1 mouse cellular context compared by ENCODE assay signal in genomic region chr11:53780262-53780661, GRCm38 (mm10).
TF ChIP-seq lines count a peak whose summit lies in the region.

No protein-coding gene starts in this region.

TF ChIP-seq in myocyte, 11 proteins besides CTCF, POLR2A, EP300 and RAD21:
- TF ChIP-seq E2F4 (IDR thresholded peaks at IDR 0.05; ENCODE audit: insufficient read depth) (no peak), CEBPB (IDR thresholded peaks at IDR 0.05; ENCODE audit: insufficient read depth, poor library complexity, severe bottlenecking) (no peak), TCF12 (IDR thresholded peaks at IDR 0.05; ENCODE audit: insufficient read depth, poor library complexity, severe bottlenecking) (no peak), POLR2AphosphoS2 (IDR thresholded peaks at IDR 0.05; ENCODE audit: insufficient read length, low read depth) (peak; percentile 21), TCF3 (IDR thresholded peaks at IDR 0.05; ENCODE audit: insufficient read length, low read depth) (no peak)
